Mouse (Mus musculus) adrenal gland, postnatal 10 days (tissue): Measurements from ENCODE around the gene Srpk1. TPM values are rescaled to one million over a fixed set of nuclear protein-coding genes. Genes with fewer than 3 reads are reported as not detected.

Experiments used
- DNase-seq: peaks from one replicate; pipeline ENCODE4 v3.0.0; 2021; ENCODE audit warnings: mixed read lengths
- long read RNA-seq, 2 experiments: library from polyadenylated mRNA; stranded (forward); transcript quantifications; one replicate each; pipeline ENCODE4 v2.0.0; 2021
- total RNA-seq, 2 experiments: library from RNA; stranded (reverse); gene quantifications; 2 replicates each; pipeline ENCODE4 v1.2.3; 2021

Srpk1 gene
- total RNA-seq: 10 to 100 TPM; 53.2 to 62.8 TPM
- long read RNA-seq, experiment 1, full-length matches to known transcripts: 34 of 51 reads
- long read RNA-seq, experiment 1, partial matches to known transcripts: 8 of 51 reads
- long read RNA-seq, experiment 1, other reads (novel, unspliced or antisense): 9 of 51 reads
- long read RNA-seq, experiment 2, full-length matches to known transcripts: 22 of 35 reads
- long read RNA-seq, experiment 2, partial matches to known transcripts: 2 of 35 reads
- long read RNA-seq, experiment 2, other reads (novel, unspliced or antisense): 11 of 35 reads

GRCm38 (mm10) chr17:28622300-28622759, at the start of gene Srpk1:
TSS of gene Srpk1 (minus strand) at chr17:28622709.
- DNase-seq: peak; percentile 96

- no peak for DNase-seq
These were observed 37.1 kb upstream of the Srpk1 start for GRCm38 (mm10) chr17:28659564-28659963.

GRCm38 (mm10) chr17:28657936-28658335, 35.4 kb upstream of the Srpk1 start:
- no peak for DNase-seq

GRCm38 (mm10) chr17:28650268-28650667, 27.8 kb upstream of the Srpk1 start:
- DNase-seq: peak; percentile 23

- peak; percentile 62 for DNase-seq
These were observed 26.3 kb upstream of the Srpk1 start for GRCm38 (mm10) chr17:28648607-28649370.

- no peak for DNase-seq
These were observed 23.7 kb upstream of the Srpk1 start for GRCm38 (mm10) chr17:28646221-28646620.

- no peak for DNase-seq
These were observed 21.6 kb upstream of the Srpk1 start for GRCm38 (mm10) chr17:28644112-28644511.

GRCm38 (mm10) chr17:28643697-28644096, 21.2 kb upstream of the Srpk1 start:
- DNase-seq: no peak

GRCm38 (mm10) chr17:28640113-28640512, 17.6 kb upstream of the Srpk1 start:
- DNase-seq: no peak

- peak; percentile 51 for DNase-seq
These were observed 15.5 kb upstream of the Srpk1 start for GRCm38 (mm10) chr17:28637711-28638690.

- DNase-seq: no peak
These were observed 13.3 kb upstream of the Srpk1 start for GRCm38 (mm10) chr17:28635842-28636241.

GRCm38 (mm10) chr17:28629125-28629524, 6.6 kb upstream of the Srpk1 start:
- DNase-seq: no peak

- DNase-seq: no peak
These were observed 6.0 kb upstream of the Srpk1 start for GRCm38 (mm10) chr17:28628248-28629124.

GRCm38 (mm10) chr17:28626937-28627336, 4.4 kb upstream of the Srpk1 start:
- DNase-seq: no peak

- no peak for DNase-seq
These were observed 2.8 kb upstream of the Srpk1 start for GRCm38 (mm10) chr17:28625327-28625726.

- no peak for DNase-seq
These were observed 2.3 kb upstream of the Srpk1 start for GRCm38 (mm10) chr17:28624841-28625240.

- peak; percentile 67 for DNase-seq
These were observed 869 bp downstream of the Srpk1 start for GRCm38 (mm10) chr17:28621381-28622299.

GRCm38 (mm10) chr17:28618775-28619174, 3.7 kb downstream of the Srpk1 start:
- DNase-seq: no peak

- DNase-seq: no peak
These were observed 4.4 kb downstream of the Srpk1 start for GRCm38 (mm10) chr17:28618124-28618523.

GRCm38 (mm10) chr17:28617636-28618035, 4.9 kb downstream of the Srpk1 start:
- DNase-seq: no peak
